Mouse (Mus musculus) forebrain, postnatal 0 days (tissue): ENCODE results near the gene Epha1. TPM values are rescaled to one million over a fixed set of nuclear protein-coding genes. Genes with fewer than 3 reads are reported as not detected.

Experiments
- ATAC-seq: fragments of 200-750 bp; cut with Nextera tagmentation; 2 replicates; pipeline ENCODE4 v1.8.0; 2017; ENCODE audit warnings: mild to moderate bottlenecking, moderate library complexity
- DNase-seq: peaks from one replicate; pipeline ENCODE4 v3.0.0-alpha.2; 2015
- H3K27ac ChIP-seq: fragments of 300-500 bp; sonication (generic); 2 replicates; pipeline ENCODE4 v1.5.1; 2014; ENCODE audit warnings: low read depth, mild to moderate bottlenecking, antibody characterized with exemption, low read length, moderate library complexity, mixed read lengths
- H3K27me3 ChIP-seq: fragments of 300-500 bp; sonication (generic); 2 replicates; pipeline ENCODE4 v1.6.1; 2014; ENCODE audit warnings: mild to moderate bottlenecking, low read length, mixed read lengths; ENCODE audit not compliant: insufficient read depth
- H3K36me3 ChIP-seq: fragments of 300-500 bp; sonication (generic); 2 replicates; pipeline ENCODE4 v1.6.1; 2014; ENCODE audit warnings: mild to moderate bottlenecking, moderate library complexity; ENCODE audit not compliant: insufficient read depth
- H3K4me1 ChIP-seq: fragments of 300-500 bp; sonication (generic); 2 replicates; pipeline ENCODE4 v1.6.1; 2014; ENCODE audit warnings: antibody characterized with exemption; ENCODE audit not compliant: insufficient read depth
- H3K4me2 ChIP-seq: fragments of 300-500 bp; sonication (generic); 2 replicates; pipeline ENCODE4 v1.6.1; 2014; ENCODE audit warnings: low read depth, mild to moderate bottlenecking, moderate library complexity
- H3K4me3 ChIP-seq: fragments of 300-500 bp; sonication (generic); 2 replicates; pipeline ENCODE4 v1.5.1; 2014; ENCODE audit warnings: low read depth, low read length, mixed read lengths
- H3K9ac ChIP-seq: fragments of 300-500 bp; sonication (generic); 2 replicates; pipeline ENCODE4 v1.6.1; 2014; ENCODE audit warnings: mild to moderate bottlenecking
- H3K9me3 ChIP-seq: fragments of 300-500 bp; sonication (generic); 2 replicates; pipeline ENCODE4 v1.6.1; 2016; ENCODE audit warnings: low read length
- CTCF ChIP-seq: sonication (generic); IDR thresholded peaks from 2 replicates; pipeline ENCODE4 v1.5.1; 2016; ENCODE audit warnings: antibody characterized with exemption, control low read depth, low read depth
- WGBS: fragments of 180-500 bp; shearing (Covaris S2); extraction: QIAGEN DNeasy Blood & Tissue Kit; methylation state at CpG from one replicate; pipeline ENCODE4 v1.1.7; 2014; 5-methylcytosine and 5-hydroxymethylcytosine counted together
- polyA plus RNA-seq: library from polyadenylated mRNA; unstranded; fragments of >200 nt; fragmentation: Nextera tagmentation; extraction: Ambion mirVana; gene quantifications from 2 replicates; pipeline ENCODE4 v1.2.1, GENCODE M21; 2015
- total RNA-seq: library from RNA; depleted of rRNA; stranded (reverse); fragments of >200 nt; gene quantifications from 2 replicates; pipeline ENCODE4 v1.2.3, GENCODE M21; 2014

Epha1 gene
- total and polyA plus RNA-seq, 2 experiments from 2014 or later = 0.67 to 0.86 TPM

DNA sequence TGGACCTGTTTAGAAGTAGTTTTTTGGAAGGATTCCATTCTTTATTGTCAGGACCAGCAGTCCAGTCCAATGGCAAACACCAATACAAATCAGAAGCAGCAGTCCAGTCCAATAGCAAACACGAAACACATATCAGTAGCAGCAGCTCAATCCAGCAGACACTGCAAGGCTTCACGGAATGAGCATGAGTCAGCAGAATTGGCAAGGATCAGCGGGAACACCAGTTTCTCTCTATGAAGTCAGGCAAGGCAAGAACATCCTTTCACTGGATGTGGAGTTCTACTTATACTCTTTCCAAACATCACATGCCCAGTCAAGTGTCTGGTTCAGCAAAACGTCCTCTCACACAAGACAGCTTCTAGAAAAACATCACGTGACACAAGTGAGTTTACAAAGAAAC is 33.1 kb downstream of the Epha1 start:
- Histone ChIP-seq H3K27ac (no peak overlapping the region), H3K4me3 (no peak overlapping the region), H3K36me3 (no peaks in the 10 kb centered on the region), H3K4me2 (no peak overlapping the region), H3K27me3 (no peaks in the 10 kb centered on the region), H3K9ac (no peak overlapping the region), H3K4me1 (no peaks in the 10 kb centered on the region), H3K9me3 (no peaks in the 10 kb centered on the region)
- no peak for TF ChIP-seq CTCF
- WGBS = 82% methylated on average over 5 of the region's 5 CpGs
- DNase-seq (no peak), ATAC-seq (no peak)

- DNase-seq (no peak), ATAC-seq (no peak)
- H3K4me3 ChIP-seq = no peak overlapping the region
- H3K4me1 ChIP-seq = no peaks in the 10 kb centered on the region
- no peaks in the 10 kb centered on the region for H3K27me3 ChIP-seq
- no peaks in the 10 kb centered on the region for H3K36me3 ChIP-seq
- TF ChIP-seq CTCF = no peak
- H3K9me3 ChIP-seq = no peaks in the 10 kb centered on the region
- 87% methylated on average over 2 of the region's 2 CpGs for WGBS
- H3K4me2 ChIP-seq = no peak overlapping the region
- no peak overlapping the region for H3K9ac ChIP-seq
- H3K27ac ChIP-seq = no peak overlapping the region
These were observed 33.9 kb downstream of the Epha1 start for GRCm38 (mm10) chr6:42339189-42339588.

- Histone ChIP-seq H3K4me2 (no peak overlapping the region), H3K27ac (no peak overlapping the region), H3K36me3 (no peaks in the 10 kb centered on the region), H3K9me3 (no peaks in the 10 kb centered on the region), H3K4me1 (no peaks in the 10 kb centered on the region), H3K27me3 (no peaks in the 10 kb centered on the region), H3K9ac (no peak overlapping the region), H3K4me3 (no peak overlapping the region)
- ATAC-seq (no peak), DNase-seq (no peak)
- no peak for TF ChIP-seq CTCF
- 93% methylated on average over 3 of the region's 3 CpGs for WGBS
These were observed 42.1 kb downstream of the Epha1 start for GRCm38 (mm10) chr6:42330946-42331345.

DNA sequence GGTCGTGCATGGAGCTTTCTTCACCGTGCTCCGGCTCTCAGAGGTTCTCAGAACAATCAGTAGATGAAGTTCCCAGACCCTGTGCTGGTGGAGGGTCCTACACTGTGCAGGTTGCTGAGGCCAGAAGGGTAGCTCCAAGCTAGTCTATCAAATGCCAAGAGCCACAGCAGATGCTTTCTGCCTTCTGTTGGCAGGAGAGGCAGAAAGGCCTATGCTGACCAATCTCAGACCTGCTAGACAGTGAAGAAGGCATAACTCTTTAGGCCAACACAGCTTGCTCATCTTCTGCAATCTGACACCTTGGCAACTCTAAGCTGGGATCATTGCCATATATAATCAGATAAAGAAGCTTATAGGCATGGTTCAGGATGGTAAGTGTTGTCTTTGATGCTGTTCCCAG is 42.9 kb downstream of the Epha1 start:
- no peak for DNase-seq

GRCm38 (mm10) chr6:42328757-42329156 is 44.3 kb downstream of the Epha1 start:
- no peak for TF ChIP-seq CTCF
- H3K4me2 ChIP-seq = no peak overlapping the region
- no peak overlapping the region for H3K27ac ChIP-seq
- no peak overlapping the region for H3K4me3 ChIP-seq
- ATAC-seq (no peak), DNase-seq (no peak)
- 81% methylated on average over 3 of the region's 3 CpGs for WGBS
- no peaks in the 10 kb centered on the region for H3K9me3 ChIP-seq
- H3K27me3 ChIP-seq = no peaks in the 10 kb centered on the region
- no peaks in the 10 kb centered on the region for H3K36me3 ChIP-seq
- H3K9ac ChIP-seq = no peak overlapping the region
- no peaks in the 10 kb centered on the region for H3K4me1 ChIP-seq

More for the DNA sequence above, 42.9 kb downstream of the Epha1 start:
- H3K4me3 ChIP-seq = no peak overlapping the region
- H3K4me1 ChIP-seq = no peaks in the 10 kb centered on the region
- ATAC-seq = no peak
- H3K9ac ChIP-seq = no peak overlapping the region
- WGBS = 80% methylated on average over 3 of the region's 3 CpGs
- H3K27me3 ChIP-seq = no peaks in the 10 kb centered on the region
- no peaks in the 10 kb centered on the region for H3K9me3 ChIP-seq
- no peak for TF ChIP-seq CTCF
- no peaks in the 10 kb centered on the region for H3K36me3 ChIP-seq
- H3K4me2 ChIP-seq = no peak overlapping the region
- no peak overlapping the region for H3K27ac ChIP-seq

GRCm38 (mm10) chr6:42326509-42326908 is 46.6 kb downstream of the Epha1 start:
- ATAC-seq = no peak
- WGBS = 96% methylated on average over 3 of the region's 3 CpGs
- no peaks in the 10 kb centered on the region for H3K27me3 ChIP-seq
- no peaks in the 10 kb centered on the region for H3K4me1 ChIP-seq
- no peak overlapping the region for H3K27ac ChIP-seq
- no peak for TF ChIP-seq CTCF
- H3K4me2 ChIP-seq = no peak overlapping the region
- H3K9me3 ChIP-seq = no peaks in the 10 kb centered on the region
- H3K36me3 ChIP-seq = no peaks in the 10 kb centered on the region
- no peak for DNase-seq
- no peak overlapping the region for H3K9ac ChIP-seq
- no peak overlapping the region for H3K4me3 ChIP-seq

DNA sequence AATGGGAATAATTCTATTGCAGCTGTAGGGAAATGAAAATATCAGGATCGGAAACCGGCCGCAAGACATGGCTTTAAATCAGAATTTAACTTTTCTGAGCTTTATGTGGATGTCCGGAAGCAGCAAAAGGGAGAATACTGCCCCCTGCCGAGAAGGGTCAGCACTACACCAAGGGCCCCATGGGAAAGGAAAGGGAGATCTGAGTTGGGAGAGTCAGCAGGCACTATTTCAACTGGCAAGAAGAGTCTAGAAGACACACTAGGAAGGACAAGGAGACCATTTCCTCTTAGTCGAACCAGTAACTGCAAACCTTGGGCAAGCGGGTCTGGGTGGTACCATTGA is 47.8 kb downstream of the Epha1 start:
- TF ChIP-seq CTCF = peak; percentile 75
- DNase-seq = no peak
- Histone ChIP-seq H3K36me3 (no peaks in the 10 kb centered on the region), H3K4me2 (peak overlapping the region; percentile 88), H3K9me3 (no peaks in the 10 kb centered on the region), H3K27me3 (no peaks in the 10 kb centered on the region), H3K4me1 (no peaks in the 10 kb centered on the region), H3K9ac (peak overlapping the region; percentile 82), H3K4me3 (peak overlapping the region; percentile 82), H3K27ac (peak overlapping the region; percentile 80; the same call in 1 of the 2 replicates)
- under 1% methylated on average over 7 of the region's 7 CpGs for WGBS
- peak; percentile 5; the same call in 1 of the 2 replicates for ATAC-seq
